Mouse (Mus musculus) limb, embryonic 14.5 days (tissue): ENCODE measurements at regions not wholly inside any gene's neighbourhood (a gene's known extent, or its start where the extent isn't known, plus 50 kb on each side); places are given as distances from the start of the nearest gene placed in this dataset.

ENCODE experiments used
- ATAC-seq: fragments of 200-750 bp; cut with Nextera tagmentation; 2 replicates; pipeline ENCODE4 v1.8.0; 2017; ENCODE audit warnings: low read depth, moderate number of reproducible peaks, moderate TSS enrichment; ENCODE audit not compliant: low FRiP score
- DNase-seq: peaks from one replicate; pipeline ENCODE4 v3.0.0-alpha.2; 2015; ENCODE audit warnings: low spot score
- H3K27ac ChIP-seq: fragments of 300-500 bp; sonication (generic); replicated peaks from 2 replicates; pipeline ENCODE4 v1.5.1; 2014; ENCODE audit warnings: low read depth, mild to moderate bottlenecking, low read length, moderate library complexity, mixed read lengths
- H3K27me3 ChIP-seq: fragments of 300-500 bp; sonication (generic); 2 replicates; pipeline ENCODE4 v1.6.1; 2014; ENCODE audit warnings: low read length, mixed read lengths; ENCODE audit not compliant: control insufficient read depth, insufficient read depth
- H3K36me3 ChIP-seq: fragments of 300-500 bp; sonication (generic); 2 replicates; pipeline ENCODE4 v1.6.1; 2014; ENCODE audit warnings: mild to moderate bottlenecking, low read length, moderate library complexity, mixed read lengths; ENCODE audit not compliant: control insufficient read depth, insufficient read depth
- H3K4me1 ChIP-seq: fragments of 300-500 bp; sonication (generic); 2 replicates; pipeline ENCODE4 v1.6.1; 2014; ENCODE audit warnings: antibody characterized with exemption, low read length, mixed read lengths; ENCODE audit not compliant: control insufficient read depth, insufficient read depth
- H3K4me2 ChIP-seq: fragments of 300-500 bp; sonication (generic); replicated peaks from 2 replicates; pipeline ENCODE4 v1.6.1; 2014; ENCODE audit warnings: low read depth, mild to moderate bottlenecking, low read length, moderate library complexity; ENCODE audit not compliant: severe bottlenecking
- H3K4me3 ChIP-seq: fragments of 300-500 bp; sonication (generic); replicated peaks from 2 replicates; pipeline ENCODE4 v1.5.1; 2014; ENCODE audit warnings: low read length
- H3K9ac ChIP-seq: fragments of 300-500 bp; sonication (generic); 2 replicates; pipeline ENCODE4 v1.6.1; 2014; ENCODE audit warnings: mild to moderate bottlenecking, low read depth, low read length, moderate library complexity; ENCODE audit not compliant: severe bottlenecking
- H3K9me3 ChIP-seq: fragments of 300-500 bp; sonication (generic); 2 replicates; pipeline ENCODE4 v1.6.1; 2016; ENCODE audit warnings: low read length; ENCODE audit not compliant: control insufficient read depth
- POLR2A ChIP-seq: fragments of 200-500 bp; IDR thresholded peaks from 2 replicates; pipeline ENCODE4 v1.8.0; 2012; ENCODE audit warnings: inconsistent platforms, mild to moderate bottlenecking, moderate library complexity, borderline replicate concordance; ENCODE audit not compliant: insufficient read depth, insufficient read length; ENCODE audit errors: extremely low read depth
- WGBS: fragments of 180-500 bp; shearing (Covaris S2); extraction: QIAGEN DNeasy Blood & Tissue Kit; methylation state at CpG from one replicate; pipeline ENCODE4 v1.1.7; 2014; 5-methylcytosine and 5-hydroxymethylcytosine counted together

DNA sequence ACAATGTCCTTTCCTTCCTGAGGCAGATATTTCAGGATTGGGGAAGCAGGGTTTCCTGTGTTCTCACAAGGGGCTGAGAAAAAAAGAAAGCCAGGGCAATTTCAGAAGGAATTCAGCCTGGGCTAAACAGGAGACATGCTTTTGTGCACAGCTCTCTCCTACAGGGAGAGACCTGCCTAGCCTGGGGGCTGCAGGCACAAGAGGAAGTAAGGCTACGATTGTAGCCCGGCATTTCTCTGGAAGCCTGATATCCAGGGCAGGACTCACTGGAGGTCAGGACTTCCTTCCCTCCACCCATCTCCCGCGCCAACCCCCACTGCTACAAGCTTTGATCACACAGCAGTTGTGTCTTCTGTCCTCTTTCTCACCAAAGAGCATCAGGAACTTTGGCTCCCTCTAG, 136.5 kb downstream of the Foxo1 start:
- no peak overlapping the region for H3K4me3 ChIP-seq
- 11% methylated on average over 4 of the region's 4 CpGs for WGBS
- H3K9ac ChIP-seq: no peak overlapping the region
- H3K9me3 ChIP-seq: no peaks in the 10 kb centered on the region
- no peak for ATAC-seq
- peaks cover 21% of the 10 kb centered on the region for H3K4me1 ChIP-seq
- no peak for DNase-seq
- H3K27me3 ChIP-seq: no peaks in the 10 kb centered on the region
- H3K36me3 ChIP-seq: no peaks in the 10 kb centered on the region
- H3K27ac ChIP-seq: no peak overlapping the region
- TF ChIP-seq POLR2A: no peak
- no peak overlapping the region for H3K4me2 ChIP-seq

DNA sequence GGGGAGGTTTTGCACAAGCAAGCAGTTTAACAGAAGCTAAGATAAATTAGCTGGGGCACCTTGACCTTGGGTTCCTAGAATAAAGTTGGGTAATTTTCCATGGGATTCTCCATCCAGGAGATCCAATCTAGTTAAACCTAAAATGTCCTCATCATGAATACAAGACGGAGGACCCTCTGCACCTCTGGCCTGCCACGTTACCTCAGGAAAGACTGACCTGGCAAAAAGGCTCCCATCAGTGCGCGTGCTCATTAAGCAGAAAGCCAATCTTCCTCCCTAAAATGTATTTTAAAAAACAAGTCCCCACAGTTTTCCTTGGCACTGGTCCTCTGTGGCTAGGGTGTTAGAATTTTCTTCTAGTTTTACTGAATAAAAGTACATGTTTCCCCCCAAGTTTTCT, 134.9 kb downstream of the Foxo1 start:
- ATAC-seq (no peak), DNase-seq (no peak)
- Histone ChIP-seq H3K9ac (no peak overlapping the region), H3K4me1 (peaks cover 21% of the 10 kb centered on the region), H3K27me3 (no peaks in the 10 kb centered on the region), H3K27ac (no peak overlapping the region), H3K4me2 (no peak overlapping the region), H3K36me3 (no peaks in the 10 kb centered on the region), H3K9me3 (no peaks in the 10 kb centered on the region), H3K4me3 (no peak overlapping the region)
- 88% methylated on average over 4 of the region's 4 CpGs for WGBS
- TF ChIP-seq POLR2A: no peak
